Mouse (Mus musculus): ENCODE results near the gene Vmn1r118. TPM values are rescaled to one million over a fixed set of nuclear protein-coding genes. Genes with fewer than 3 reads are reported as not detected.
"Not testable (repeated sequence)": the region's sequence is repeated elsewhere in the genome, so short reads cannot be mapped to it uniquely, and the experiment has no call there.

Vmn1r118 gene
- not detected for total RNA-seq (2021)
- long read RNA-seq, experiment 1 = 0 reads
- long read RNA-seq, experiment 2 = 0 reads

GRCm38 (mm10) chr7:20912247-20912646, at the start of gene Vmn1r118:
Vmn1r118 (minus strand) TSS chr7:20912347.
- not testable (repeated sequence) for DNase-seq (ENCODE audit: low spot score in 2 of 2)

- not testable (repeated sequence) for DNase-seq (ENCODE audit: low spot score in 2 of 2)
Measured at GRCm38 (mm10) chr7:20884021-20884420, 28.1 kb downstream of the Vmn1r118 start, which contains the start of gene Vmn1r117. Vmn1r117 (minus strand) TSS chr7:20884121.

GRCm38 (mm10) chr7:20871956-20872355, 40.2 kb downstream of the Vmn1r118 start, which contains the start of gene Vmn1r116:
Vmn1r116 (plus strand) TSS chr7:20872256.
- DNase-seq (ENCODE audit: low spot score in 2 of 2) = not testable (repeated sequence)

Other genes with a start within 250 kb of the Vmn1r118 start
- not detected for gene Vmn1r107, start 243.4 kb downstream of the Vmn1r118 start, total RNA-seq (2021)
- gene Vmn1r111, start 209.1 kb downstream of the Vmn1r118 start, total RNA-seq (2021) = not detected
- not detected for gene Gm10668, start 181.7 kb downstream of the Vmn1r118 start, total RNA-seq (2021)
- not detected for gene Vmn1r112, start 141.2 kb downstream of the Vmn1r118 start, total RNA-seq (2021)
- gene Vmn1r113, start 125.1 kb downstream of the Vmn1r118 start, total RNA-seq (2021) = not detected
- gene Vmn1r114, start 100.2 kb downstream of the Vmn1r118 start, total RNA-seq (2021) = not detected
- not detected for gene Vmn1r115, start 67.4 kb downstream of the Vmn1r118 start, total RNA-seq (2021)
- not detected for gene Vmn1r116, start 40.1 kb downstream of the Vmn1r118 start, total RNA-seq (2021)
- gene Vmn1r117, start 28.2 kb downstream of the Vmn1r118 start, total RNA-seq (2021) = not detected
- not detected for gene Vmn1r119, start 100.1 kb upstream of the Vmn1r118 start, total RNA-seq (2021)
- not detected for gene Vmn1r120, start 141.4 kb upstream of the Vmn1r118 start, total RNA-seq (2021)
- not detected for gene Vmn1r121, start 186.2 kb upstream of the Vmn1r118 start, total RNA-seq (2021)
- not detected for gene Vmn1r122, start 221.8 kb upstream of the Vmn1r118 start, total RNA-seq (2021)
- not detected for gene Vmn1r123, start 249.8 kb upstream of the Vmn1r118 start, total RNA-seq (2021)